Mouse (Mus musculus) hindbrain, embryonic 16.5 days (tissue): ENCODE measurements around the gene Rccd1. TPM values are rescaled to one million over a fixed set of nuclear protein-coding genes. Genes with fewer than 3 reads are reported as not detected.

Source experiments
- ATAC-seq: fragments of 200-750 bp; cut with Nextera tagmentation; 2 replicates; pipeline ENCODE4 v1.8.0; 2017; ENCODE audit warnings: moderate TSS enrichment, moderate library complexity
- H3K27ac ChIP-seq: fragments of 300-500 bp; sonication (generic); 2 replicates; pipeline ENCODE4 v1.5.1; 2014; ENCODE audit warnings: low read depth, mild to moderate bottlenecking, control low read depth, low read length, moderate library complexity
- H3K27me3 ChIP-seq: fragments of 300-500 bp; sonication (generic); replicated peaks from 2 replicates; pipeline ENCODE4 v1.6.1; 2014; ENCODE audit warnings: low read length; ENCODE audit not compliant: control insufficient read depth, insufficient read depth
- H3K36me3 ChIP-seq: fragments of 300-500 bp; sonication (generic); 2 replicates; pipeline ENCODE4 v1.6.1; 2014; ENCODE audit warnings: mild to moderate bottlenecking, low read length, moderate library complexity, mixed read lengths; ENCODE audit not compliant: control insufficient read depth, insufficient read depth
- H3K4me1 ChIP-seq: fragments of 300-500 bp; sonication (generic); 2 replicates; pipeline ENCODE4 v1.6.1; 2014; ENCODE audit warnings: low read depth, low read length; ENCODE audit not compliant: control insufficient read depth, insufficient read depth
- H3K4me2 ChIP-seq: fragments of 300-500 bp; sonication (generic); 2 replicates; pipeline ENCODE4 v1.6.1; 2014; ENCODE audit warnings: mild to moderate bottlenecking, low read length, control low read depth, moderate library complexity
- H3K4me3 ChIP-seq: fragments of 300-500 bp; sonication (generic); 2 replicates; pipeline ENCODE4 v1.5.1; 2014; ENCODE audit warnings: mild to moderate bottlenecking, low read length, control low read depth, moderate library complexity
- H3K9ac ChIP-seq: fragments of 300-500 bp; sonication (generic); 2 replicates; pipeline ENCODE4 v1.6.1; 2014; ENCODE audit warnings: low read depth, mild to moderate bottlenecking, control low read depth, low read length, moderate library complexity
- H3K9me3 ChIP-seq: fragments of 300-500 bp; sonication (generic); 2 replicates; pipeline ENCODE4 v1.6.1; 2014; ENCODE audit warnings: mild to moderate bottlenecking, low read length, moderate library complexity; ENCODE audit not compliant: control insufficient read depth
- WGBS: fragments of 180-500 bp; shearing (Covaris S2); extraction: QIAGEN DNeasy Blood & Tissue Kit; methylation state at CpG from one replicate; pipeline ENCODE4 v1.1.7; 2014; 5-methylcytosine and 5-hydroxymethylcytosine counted together
- polyA plus RNA-seq: library from polyadenylated mRNA; unstranded; fragments of >200 nt; fragmentation: Nextera tagmentation; extraction: Ambion mirVana; gene quantifications from 2 replicates; pipeline ENCODE4 v1.2.1, GENCODE M21; 2015

The Rccd1 gene
- polyA plus RNA-seq, 1 experiment from 2014 or later = 11.5 TPM

DNA sequence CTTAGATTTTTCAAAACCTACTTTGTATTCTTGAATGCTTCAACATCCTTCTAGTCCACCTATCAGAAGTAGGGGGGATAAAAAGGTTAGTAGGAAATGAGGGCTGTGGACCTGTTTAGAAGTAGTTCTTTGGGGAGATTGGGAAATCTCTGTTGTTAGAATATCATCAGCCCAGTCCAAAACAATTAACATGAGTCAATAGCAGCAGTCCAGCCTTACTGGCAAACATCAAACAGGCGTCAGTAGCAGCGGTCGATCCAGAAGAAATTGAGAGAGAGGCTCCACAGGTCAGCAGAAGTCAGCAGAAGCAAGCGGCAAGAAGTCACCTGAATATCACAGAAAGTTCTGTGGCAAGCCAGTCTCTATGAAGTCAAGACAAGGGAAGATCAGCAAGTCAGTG lies 79.4 kb downstream of the Rccd1 start:
- H3K4me1 ChIP-seq = peaks cover 3% of the 10 kb centered on the region; the same call in 1 of the 2 replicates
- H3K9me3 ChIP-seq = no peaks in the 10 kb centered on the region
- H3K36me3 ChIP-seq = peaks cover 6% of the 10 kb centered on the region
- no peak overlapping the region for H3K9ac ChIP-seq
- no peak for ATAC-seq
- H3K27me3 ChIP-seq = no peaks in the 10 kb centered on the region
- H3K27ac ChIP-seq = no peak overlapping the region
- WGBS = 98% methylated on average over 4 of the region's 4 CpGs
- no peak overlapping the region for H3K4me2 ChIP-seq
- H3K4me3 ChIP-seq = no peak overlapping the region

Other genes starting within 250 kb of the Rccd1 start
- gene Idh2, start 209.1 kb downstream of the Rccd1 start, polyA plus RNA-seq = 215 and 225 TPM in 2 replicates
- 21.1 and 24.3 TPM in 2 replicates for gene Sema4b, start 137.6 kb downstream of the Rccd1 start, polyA plus RNA-seq
- gene Cib1, start 91.6 kb downstream of the Rccd1 start, polyA plus RNA-seq = 42.4 and 42.6 TPM in 2 replicates
- 4.5 and 4.9 TPM in 2 replicates for gene Gdpgp1, start 91.6 kb downstream of the Rccd1 start, polyA plus RNA-seq
- gene Ttll13, start 78.1 kb downstream of the Rccd1 start, polyA plus RNA-seq = 3.3 TPM in 2 replicates
- 71.6 and 75.9 TPM in 2 replicates for gene Ngrn, start 63.2 kb downstream of the Rccd1 start, polyA plus RNA-seq
- 23.7 and 30.3 TPM in 2 replicates for gene Vps33b, start 54.8 kb downstream of the Rccd1 start, polyA plus RNA-seq
- 34.9 and 41.2 TPM in 2 replicates for gene Prc1, start 30.0 kb downstream of the Rccd1 start, polyA plus RNA-seq
- 57.0 and 65.7 TPM in 2 replicates for gene Unc45a, start 16.6 kb upstream of the Rccd1 start, polyA plus RNA-seq
- gene Hddc3, start 18.6 kb upstream of the Rccd1 start, polyA plus RNA-seq = 21.3 and 26.7 TPM in 2 replicates
- 20.7 and 24.4 TPM in 2 replicates for gene Man2a2, start 46.9 kb upstream of the Rccd1 start, polyA plus RNA-seq
- 3.8 and 4.9 TPM in 2 replicates for gene Fes, start 63.5 kb upstream of the Rccd1 start, polyA plus RNA-seq
- 3.9 and 4.5 TPM in 2 replicates for gene Furin, start 81.0 kb upstream of the Rccd1 start, polyA plus RNA-seq
- gene Blm, start 210.7 kb upstream of the Rccd1 start, polyA plus RNA-seq = 7.3 and 9.6 TPM in 2 replicates